Comparison of ENCODE assay signal across 20 mouse cellular contexts in genomic region chr9:43189021-43189356, GRCm38 (mm10). TPM values are rescaled to one million over a fixed set of nuclear protein-coding genes. Genes with fewer than 3 reads are reported as not detected.
DNase-seq lines count a peak whose midpoint lies in the region; ATAC-seq and TF ChIP-seq lines count a peak whose summit lies in the region.
"Had no signal": no experiment of that assay in that cellular context is flagged by ENCODE, and none has a peak within 500 bp of the region (broad histone marks: within the 10 kb centered on the region; RNA-seq: fewer than 3 reads in every experiment).

No protein-coding gene starts in this region.

- H3K4me2 ChIP-seq in hindbrain, embryonic 13.5 days = no peak overlapping the region
- H3K4me2 ChIP-seq in midbrain, embryonic 13.5 days (replicated peaks) = 0 out of 2 replicates have a peak overlapping the region, but pooled peaks have one; percentile 5
- H3K4me2 ChIP-seq in midbrain, postnatal 0 days (ENCODE audit: low read depth, low read length, poor library complexity, severe bottlenecking) = no peak overlapping the region
- H3K4me2 ChIP-seq: forebrain, embryonic 15.5 days; heart, embryonic 13.5 days had no signal

- no peaks in the 10 kb centered on the region for H3K9me3 ChIP-seq in hindbrain, embryonic 13.5 days
- no peaks in the 10 kb centered on the region for H3K9me3 ChIP-seq in hindbrain, embryonic 10.5 days
- no peaks in the 10 kb centered on the region for H3K9me3 ChIP-seq in ES-Bruce4 (replicated peaks; ENCODE audit: control insufficient read depth, insufficient read depth, low read length, poor library complexity, severe bottlenecking)
- H3K9me3 ChIP-seq in midbrain, embryonic 13.5 days = no peaks in the 10 kb centered on the region
- H3K9me3 ChIP-seq in midbrain, postnatal 0 days (ENCODE audit: low read length) = no peaks in the 10 kb centered on the region
- H3K9me3 ChIP-seq: embryonic facial prominence, embryonic 10.5 days; forebrain, embryonic 15.5 days; heart, embryonic 13.5 days had no signal

- no peak overlapping the region for H3K9ac ChIP-seq in hindbrain, embryonic 13.5 days
- no peak overlapping the region for H3K9ac ChIP-seq in ES-Bruce4 (ENCODE audit: low read depth, poor library complexity, severe bottlenecking)
- no peak overlapping the region for H3K9ac ChIP-seq in midbrain, embryonic 13.5 days (replicated peaks)
- no peak overlapping the region for H3K9ac ChIP-seq in midbrain, postnatal 0 days (replicated peaks; ENCODE audit: low read length, poor library complexity, severe bottlenecking)
- H3K9ac ChIP-seq: forebrain, embryonic 15.5 days; heart, embryonic 13.5 days had no signal

- no peak for TF ChIP-seq CTCF in ES-Bruce4 (IDR thresholded peaks at IDR 0.05; ENCODE audit: low read depth, low read length)
- no peak for TF ChIP-seq CTCF in midbrain, postnatal 0 days (IDR thresholded peaks at IDR 0.05)

- H3K4me1 ChIP-seq in hindbrain, embryonic 13.5 days (replicated peaks) = peaks cover 14% of the 10 kb centered on the region
- peaks cover 14% of the 10 kb centered on the region for H3K4me1 ChIP-seq in hindbrain, embryonic 10.5 days (replicated peaks)
- peaks cover 25% of the 10 kb centered on the region for H3K4me1 ChIP-seq in ES-Bruce4 (ENCODE audit: control insufficient read depth, insufficient read depth, low read length)
- H3K4me1 ChIP-seq in midbrain, embryonic 13.5 days (replicated peaks) = peaks cover 17% of the 10 kb centered on the region
- peaks cover 3% of the 10 kb centered on the region; the same call in 1 of the 2 replicates for H3K4me1 ChIP-seq in midbrain, postnatal 0 days (ENCODE audit: insufficient read depth, low read length)
- H3K4me1 ChIP-seq: heart, embryonic 13.5 days had no signal

- DNase-seq in hindbrain, embryonic 10.5 days (ENCODE audit: low spot score) = no peak
- DNase-seq in midbrain, postnatal 0 days (ENCODE audit: low spot score) = no peak
- DNase-seq: adrenal gland, adult 2 months; adrenal gland, postnatal 25 days; cerebellum, adult 11 months; cerebellum, adult 9-10 months; cerebellum, postnatal 36 days; gastrocnemius, postnatal 36 days; heart, adult 11 months; heart, postnatal 4 days had no signal

- peak; percentile 83; the same call in 1 of the 2 replicates for TF ChIP-seq EP300 in ES-Bruce4 (IDR thresholded peaks at IDR 0.05; ENCODE audit: insufficient read depth, low read depth, low read length)

- H3K36me3 ChIP-seq in hindbrain, embryonic 13.5 days = no peaks in the 10 kb centered on the region
- H3K36me3 ChIP-seq in hindbrain, embryonic 10.5 days = no peaks in the 10 kb centered on the region
- no peaks in the 10 kb centered on the region for H3K36me3 ChIP-seq in ES-Bruce4 (ENCODE audit: control insufficient read depth, insufficient read depth, low read length, poor library complexity, severe bottlenecking)
- no peaks in the 10 kb centered on the region for H3K36me3 ChIP-seq in midbrain, embryonic 13.5 days
- no peaks in the 10 kb centered on the region for H3K36me3 ChIP-seq in midbrain, postnatal 0 days (ENCODE audit: insufficient read depth, low read length)
- H3K36me3 ChIP-seq: embryonic facial prominence, embryonic 10.5 days; forebrain, embryonic 15.5 days; heart, embryonic 13.5 days had no signal

- WGBS in hindbrain, embryonic 13.5 days = 57% methylated on average over 3 of the region's 3 CpGs
- 60% methylated on average over 3 of the region's 3 CpGs for WGBS in hindbrain, embryonic 10.5 days
- 56% methylated on average over 3 of the region's 3 CpGs for WGBS in midbrain, embryonic 13.5 days
- 67% methylated on average over 3 of the region's 3 CpGs for WGBS in midbrain, postnatal 0 days

- H3K4me3 ChIP-seq in hindbrain, embryonic 13.5 days = no peak overlapping the region
- H3K4me3 ChIP-seq in hindbrain, embryonic 10.5 days = no peak overlapping the region
- no peak overlapping the region for H3K4me3 ChIP-seq in ES-Bruce4 (ENCODE audit: low read depth, low read length)
- H3K4me3 ChIP-seq in midbrain, embryonic 13.5 days (replicated peaks) = no peak overlapping the region
- H3K4me3 ChIP-seq in midbrain, postnatal 0 days (ENCODE audit: low read depth, low read length) = no peak overlapping the region
- H3K4me3 ChIP-seq: embryonic facial prominence, embryonic 10.5 days; forebrain, embryonic 15.5 days; heart, embryonic 13.5 days had no signal

- peaks cover 6% of the 10 kb centered on the region; the same call in 1 of the 2 replicates for H3K27me3 ChIP-seq in hindbrain, embryonic 13.5 days
- H3K27me3 ChIP-seq in hindbrain, embryonic 10.5 days (ENCODE audit: insufficient read depth, poor library complexity, severe bottlenecking) = peaks cover 14% of the 10 kb centered on the region; the same call in 1 of the 2 replicates
- no peaks in the 10 kb centered on the region for H3K27me3 ChIP-seq in ES-Bruce4 (ENCODE audit: control insufficient read depth, insufficient read depth, low read length, poor library complexity, severe bottlenecking)
- H3K27me3 ChIP-seq in midbrain, embryonic 13.5 days = peaks cover 12% of the 10 kb centered on the region; the same call in 1 of the 2 replicates
- H3K27me3 ChIP-seq in midbrain, postnatal 0 days (ENCODE audit: insufficient read depth, low read length) = no peaks in the 10 kb centered on the region
- H3K27me3 ChIP-seq: forebrain, embryonic 15.5 days had no signal

- no peak for TF ChIP-seq POLR2A in ES-Bruce4 (IDR thresholded peaks at IDR 0.05; ENCODE audit: insufficient read depth, low read length)

- ATAC-seq in hindbrain, embryonic 13.5 days (ENCODE audit: low FRiP score) = no peak
- peak; percentile 43; the same call in 1 of the 2 replicates for ATAC-seq in midbrain, embryonic 13.5 days
- ATAC-seq in midbrain, postnatal 0 days (ENCODE audit: low FRiP score) = 0 out of 2 replicates have a peak, but pooled peaks have one; percentile 16
- ATAC-seq in cerebellum, adult (ENCODE audit: insufficient number of reproducible peaks, low FRiP score, low TSS enrichment) = no peak
- ATAC-seq: intestine, postnatal 0 days had no signal

- H3K27ac ChIP-seq in hindbrain, embryonic 13.5 days = peak overlapping the region; percentile 52; the same call in 1 of the 2 replicates
- no peak overlapping the region for H3K27ac ChIP-seq in hindbrain, embryonic 10.5 days
- no peak overlapping the region for H3K27ac ChIP-seq in ES-Bruce4 (ENCODE audit: insufficient read depth, low read length)
- H3K27ac ChIP-seq in midbrain, embryonic 13.5 days = peak overlapping the region; percentile 59
- H3K27ac ChIP-seq in midbrain, postnatal 0 days (ENCODE audit: low read depth, low read length) = no peak overlapping the region
- H3K27ac ChIP-seq: embryonic facial prominence, embryonic 10.5 days; forebrain, embryonic 15.5 days; heart, embryonic 13.5 days had no signal

RNA-seq across cellular contexts. Expression of gene Pou2f3, which starts 21.2 kb away (rescaled TPM):
- 0.12 TPM in 1 of 2 replicates, not detected in the other for polyA plus RNA-seq in hindbrain, embryonic 13.5 days (2015; fragmentation: Nextera tagmentation; extraction: Ambion mirVana)
- 0.09 TPM in 1 of 2 replicates, not detected in the other for polyA plus RNA-seq in hindbrain, embryonic 10.5 days (2016; fragmentation: Nextera tagmentation; extraction: Ambion mirVana)
- 2.4 and 2.9 TPM in 2 replicates for polyA plus RNA-seq in ES-Bruce4 (2011; ENCODE audit: insufficient read depth, insufficient read length, low read depth, missing spikeins)
- polyA plus RNA-seq in midbrain, embryonic 13.5 days (2015; fragmentation: Nextera tagmentation; extraction: Ambion mirVana) = 0.08 TPM in 1 of 2 replicates, not detected in the other
- total RNA-seq in midbrain, postnatal 0 days (2014; rRNA removed) = 0.16 TPM in 1 of 2 replicates, not detected in the other
- polyA plus RNA-seq in midbrain, postnatal 0 days (2015; fragmentation: Nextera tagmentation; extraction: Ambion mirVana) = not detected in 2 replicates
- total RNA-seq: adrenal gland, adult 2 months; adrenal gland, postnatal 25 days; gastrocnemius, adult 8-10 months; gastrocnemius, postnatal 36 days had no signal
- polyA plus RNA-seq: adrenal gland, adult 2 months; embryonic facial prominence, embryonic 10.5 days; forebrain, embryonic 15.5 days; heart, embryonic 13.5 days had no signal

RNA-seq across cellular contexts. Expression of gene Oaf, which starts 50.7 kb away (rescaled TPM):
- 11.3 and 12.6 TPM in 2 replicates for polyA plus RNA-seq in hindbrain, embryonic 13.5 days (2015; fragmentation: Nextera tagmentation; extraction: Ambion mirVana)
- polyA plus RNA-seq in hindbrain, embryonic 10.5 days (2016; fragmentation: Nextera tagmentation; extraction: Ambion mirVana) = 34.9 and 43.0 TPM in 2 replicates
- polyA plus RNA-seq in ES-Bruce4 (2011; ENCODE audit: insufficient read depth, insufficient read length, low read depth, missing spikeins) = 3.7 and 4.8 TPM in 2 replicates
- 5.6 and 7.1 TPM in 2 replicates for polyA plus RNA-seq in midbrain, embryonic 13.5 days (2015; fragmentation: Nextera tagmentation; extraction: Ambion mirVana)
- total RNA-seq in midbrain, postnatal 0 days (2014; rRNA removed) = 4.7 and 4.9 TPM in 2 replicates
- 4.5 and 4.7 TPM in 2 replicates for polyA plus RNA-seq in midbrain, postnatal 0 days (2015; fragmentation: Nextera tagmentation; extraction: Ambion mirVana)
- total RNA-seq: CH12.LX had no signal

Comparison
In these comparisons a context has a peak if more than half of its experiments do, and no peak if none do; other contexts are left out.
1. H3K27ac ChIP-seq: peak in hindbrain, embryonic 13.5 days (single experiment) and midbrain, embryonic 13.5 days (single experiment); none in hindbrain, embryonic 10.5 days (single experiment), ES-Bruce4 (single experiment) and midbrain, postnatal 0 days (single experiment).
2. ATAC-seq: peak in midbrain, embryonic 13.5 days (single experiment) and midbrain, postnatal 0 days (single experiment); none in hindbrain, embryonic 13.5 days (single experiment) and cerebellum, adult (single experiment).